Mouse (Mus musculus): Measurements from ENCODE around the gene Cpsf4.

DNA sequence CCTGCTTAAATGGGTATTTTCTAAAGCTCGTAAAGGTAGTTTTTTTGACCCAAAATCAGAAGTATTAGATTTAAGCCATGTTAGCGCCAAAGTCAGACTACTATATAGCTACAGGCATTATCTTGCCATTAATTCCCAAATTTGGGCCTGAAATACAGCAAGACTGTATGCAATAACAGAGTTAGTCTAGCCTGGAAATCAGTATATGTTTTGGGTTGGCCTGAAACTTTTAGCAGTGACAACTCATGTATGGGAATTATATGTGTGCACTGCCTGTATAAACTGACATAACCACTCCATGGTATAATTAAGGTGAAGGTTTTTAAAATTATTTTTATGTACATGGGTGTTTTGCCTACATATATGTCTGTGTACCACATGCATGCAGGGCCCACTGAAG is 24.9 kb downstream of the Cpsf4 start, which contains the start of gene Atp5j2:
- TF ChIP-seq POLR2A (IDR thresholded peaks at IDR 0.05; ENCODE audit: low read depth, low read length) (no peak), CTCF (IDR thresholded peaks at IDR 0.05; ENCODE audit: borderline replicate concordance, insufficient read depth, low read length) (no peak)

All from embryonic fibroblast, embryonic 13.5 days (primary cell).